ENCODE assay signal across 19 mouse cellular contexts in the genomic region with DNA sequence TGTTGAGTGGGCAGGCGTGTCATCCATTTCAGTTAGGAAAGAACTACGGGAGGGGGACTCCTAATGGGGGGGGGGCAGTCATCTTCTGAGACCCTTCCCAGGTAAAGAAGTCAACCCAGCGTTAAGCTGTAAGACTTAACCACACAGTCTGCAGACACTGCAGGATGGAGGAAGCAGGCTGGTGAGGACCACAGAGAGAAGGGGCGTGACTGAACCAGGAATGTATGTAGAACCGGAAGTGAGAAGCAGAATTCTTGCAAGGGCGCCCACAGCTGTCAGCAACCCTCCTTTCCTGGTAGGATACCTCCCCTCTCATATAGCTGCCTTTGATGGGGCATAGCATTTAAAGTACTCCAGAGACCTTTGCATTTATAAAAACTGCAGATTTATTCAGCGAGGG. TPM values are rescaled to one million over a fixed set of nuclear protein-coding genes. Genes with fewer than 3 reads are reported as not detected.
DNase-seq lines count a peak whose midpoint lies in the region; ATAC-seq and TF ChIP-seq lines count a peak whose summit lies in the region.
"Had no signal": no experiment of that assay in that cellular context is flagged by ENCODE, and none has a peak within 500 bp of the region (broad histone marks: within the 10 kb centered on the region; RNA-seq: fewer than 3 reads in every experiment).

No protein-coding gene starts in this region.

- 72% methylated on average over 7 of the region's 7 CpGs for WGBS in liver, embryonic 15.5 days (ENCODE audit: insufficient replicate concordance)
- WGBS in liver, embryonic 11.5 days: 75% methylated on average over 7 of the region's 7 CpGs
- WGBS in midbrain, postnatal 0 days: 91% methylated on average over 7 of the region's 7 CpGs

- no peak for TF ChIP-seq CTCF in midbrain, postnatal 0 days (IDR thresholded peaks at IDR 0.05)

- no peak for DNase-seq in liver, embryonic 11.5 days (ENCODE audit: low spot score)
- DNase-seq in CD4-positive, CD25-positive, alpha-beta regulatory T cell, adult 2 months (ENCODE audit: low read depth, low spot score): peak; percentile 56
- no peak for DNase-seq in adrenal gland, adult 18-20 months (ENCODE audit: low spot score in 2 of 2)
- no peak for DNase-seq in midbrain, postnatal 0 days (ENCODE audit: low spot score)
- DNase-seq in layer of hippocampus, postnatal 36 days: no peak
- DNase-seq: cerebellum, adult 11-12 months; cerebellum, postnatal 25 days; gastrocnemius, postnatal 36 days; lung, postnatal 4 days; right cerebral cortex, adult 18-20 months had no signal

- no peak overlapping the region for H3K9ac ChIP-seq in liver, embryonic 15.5 days
- H3K9ac ChIP-seq in liver, embryonic 11.5 days (ENCODE audit: low read depth, low read length): no peak overlapping the region
- H3K9ac ChIP-seq in midbrain, postnatal 0 days (replicated peaks; ENCODE audit: low read length, poor library complexity, severe bottlenecking): no peak overlapping the region
- H3K9ac ChIP-seq: midbrain, embryonic 12.5 days; neural tube, embryonic 13.5 days had no signal

- ATAC-seq in liver, embryonic 15.5 days (ENCODE audit: insufficient read depth): no peak
- no peak for ATAC-seq in liver, embryonic 11.5 days (replicated peaks; ENCODE audit: low FRiP score)
- peak; percentile 65 for ATAC-seq in activated CD4-positive, CD25-positive, alpha-beta regulatory T cell, adult 4 months
- ATAC-seq in megakaryocyte progenitor cell, adult 5-6 weeks (replicated peaks; ENCODE audit: poor library complexity): peak; percentile 69
- no peak for ATAC-seq in midbrain, postnatal 0 days (ENCODE audit: low FRiP score)

- H3K27ac ChIP-seq in liver, embryonic 15.5 days (replicated peaks): peak overlapping the region; percentile 79
- H3K27ac ChIP-seq in liver, embryonic 11.5 days (ENCODE audit: low read depth, low read length): no peak overlapping the region
- no peak overlapping the region for H3K27ac ChIP-seq in midbrain, postnatal 0 days (ENCODE audit: low read depth, low read length)
- H3K27ac ChIP-seq: midbrain, embryonic 12.5 days; neural tube, embryonic 13.5 days had no signal

- H3K27me3 ChIP-seq in liver, embryonic 15.5 days: no peaks in the 10 kb centered on the region
- H3K27me3 ChIP-seq in liver, embryonic 11.5 days (replicated peaks; ENCODE audit: control insufficient read depth, insufficient read depth, low read length): no peaks in the 10 kb centered on the region
- no peaks in the 10 kb centered on the region for H3K27me3 ChIP-seq in midbrain, postnatal 0 days (ENCODE audit: insufficient read depth, low read length)
- H3K27me3 ChIP-seq: midbrain, embryonic 12.5 days; neural tube, embryonic 13.5 days had no signal

- H3K4me3 ChIP-seq in liver, embryonic 15.5 days (replicated peaks): no peak overlapping the region
- H3K4me3 ChIP-seq in liver, embryonic 11.5 days (ENCODE audit: low read depth, low read length): no peak overlapping the region
- H3K4me3 ChIP-seq in midbrain, postnatal 0 days (ENCODE audit: low read depth, low read length): no peak overlapping the region
- H3K4me3 ChIP-seq: midbrain, embryonic 12.5 days; neural tube, embryonic 13.5 days had no signal

- H3K4me2 ChIP-seq in liver, embryonic 15.5 days: peak overlapping the region; percentile 62; the same call in 1 of the 2 replicates
- no peak overlapping the region for H3K4me2 ChIP-seq in liver, embryonic 11.5 days
- H3K4me2 ChIP-seq in midbrain, postnatal 0 days (ENCODE audit: low read depth, low read length, poor library complexity, severe bottlenecking): no peak overlapping the region
- H3K4me2 ChIP-seq: midbrain, embryonic 12.5 days; neural tube, embryonic 13.5 days had no signal

- peaks cover 50% of the 10 kb centered on the region for H3K4me1 ChIP-seq in liver, embryonic 15.5 days (replicated peaks)
- H3K4me1 ChIP-seq in liver, embryonic 11.5 days (replicated peaks; ENCODE audit: control insufficient read depth, insufficient read depth, low read length): peaks cover 11% of the 10 kb centered on the region
- H3K4me1 ChIP-seq in midbrain, postnatal 0 days (ENCODE audit: insufficient read depth, low read length): no peaks in the 10 kb centered on the region
- H3K4me1 ChIP-seq: midbrain, embryonic 12.5 days had no signal

- H3K9me3 ChIP-seq in liver, embryonic 15.5 days (replicated peaks): no peaks in the 10 kb centered on the region
- no peaks in the 10 kb centered on the region for H3K9me3 ChIP-seq in liver, embryonic 11.5 days (ENCODE audit: control insufficient read depth, low read length)
- H3K9me3 ChIP-seq in midbrain, postnatal 0 days (ENCODE audit: low read length): no peaks in the 10 kb centered on the region
- H3K9me3 ChIP-seq: midbrain, embryonic 12.5 days; neural tube, embryonic 13.5 days had no signal

- peaks cover 73% of the 10 kb centered on the region for H3K36me3 ChIP-seq in liver, embryonic 15.5 days (replicated peaks)
- peaks cover 29% of the 10 kb centered on the region for H3K36me3 ChIP-seq in liver, embryonic 11.5 days (ENCODE audit: control insufficient read depth, insufficient read depth, low read length)
- H3K36me3 ChIP-seq in midbrain, postnatal 0 days (ENCODE audit: insufficient read depth, low read length): peaks cover 35% of the 10 kb centered on the region

RNA-seq across cellular contexts. Expression of a gene that starts 15.1 kb away (rescaled TPM):
- 41.2 and 42.4 TPM in 2 replicates for polyA plus RNA-seq in liver, embryonic 15.5 days (2015; fragmentation: Nextera tagmentation; extraction: Ambion mirVana)
- polyA plus RNA-seq in liver, embryonic 11.5 days (2014; fragmentation: Nextera tagmentation; extraction: Ambion mirVana): 85.9 and 87.5 TPM in 2 replicates
- polyA plus RNA-seq in activated CD4-positive, CD25-positive, alpha-beta regulatory T cell, adult 4 months (2017; shearing (Covaris generic)): 100 to 1,000 TPM in 1 of 2 experiments, 10 to 100 TPM in 1; 96.0 to 113 TPM
- 46.7 and 49.6 TPM in 2 replicates for total RNA-seq in megakaryocyte progenitor cell, adult 5-6 weeks (2015)
- total RNA-seq in megakaryocyte progenitor cell, adult 5-6 weeks (2017): 71.0 and 73.0 TPM in 2 replicates
- 10 to 100 TPM; 42.9 to 56.4 TPM for total RNA-seq in adrenal gland, adult 18-20 months (2021)
- total RNA-seq in midbrain, postnatal 0 days (2014; rRNA removed): 50.9 and 56.9 TPM in 2 replicates
- 31.4 and 32.3 TPM in 2 replicates for polyA plus RNA-seq in midbrain, postnatal 0 days (2015; fragmentation: Nextera tagmentation; extraction: Ambion mirVana)
- 10 to 100 TPM; 15.2 to 21.2 TPM for total RNA-seq in layer of hippocampus, postnatal 36 days (2021)

RNA-seq across cellular contexts. Expression of a gene that starts 23.3 kb away (rescaled TPM):
- polyA plus RNA-seq in liver, embryonic 15.5 days (2015; fragmentation: Nextera tagmentation; extraction: Ambion mirVana): 0.05 TPM in 1 of 2 replicates, not detected in the other
- polyA plus RNA-seq in liver, embryonic 11.5 days (2014; fragmentation: Nextera tagmentation; extraction: Ambion mirVana): not detected in 2 replicates
- 1 to 10 TPM; 1.1 to 1.2 TPM for polyA plus RNA-seq in activated CD4-positive, CD25-positive, alpha-beta regulatory T cell, adult 4 months (2017; shearing (Covaris generic))
- 0.20 TPM in 1 of 2 replicates, not detected in the other for total RNA-seq in megakaryocyte progenitor cell, adult 5-6 weeks (2015)
- total RNA-seq in megakaryocyte progenitor cell, adult 5-6 weeks (2017): not detected in 2 replicates
- total RNA-seq in adrenal gland, adult 18-20 months (2021): not detected
- 1.8 and 2.2 TPM in 2 replicates for total RNA-seq in midbrain, postnatal 0 days (2014; rRNA removed)
- 1.2 and 1.4 TPM in 2 replicates for polyA plus RNA-seq in midbrain, postnatal 0 days (2015; fragmentation: Nextera tagmentation; extraction: Ambion mirVana)
- under 1 TPM; 0.20 to 0.33 TPM for total RNA-seq in layer of hippocampus, postnatal 36 days (2021)
- total RNA-seq: adrenal gland, postnatal 36 days had no signal
- polyA plus RNA-seq: embryonic facial prominence, embryonic 11.5 days; erythroblast, embryonic 14.5 days; hindbrain, embryonic 11.5 days had no signal

RNA-seq across cellular contexts. Expression of a gene that starts 25.9 kb away (rescaled TPM):
- 3.9 and 5.2 TPM in 2 replicates for polyA plus RNA-seq in liver, embryonic 15.5 days (2015; fragmentation: Nextera tagmentation; extraction: Ambion mirVana)
- 8.2 and 11.1 TPM in 2 replicates for polyA plus RNA-seq in liver, embryonic 11.5 days (2014; fragmentation: Nextera tagmentation; extraction: Ambion mirVana)
- polyA plus RNA-seq in activated CD4-positive, CD25-positive, alpha-beta regulatory T cell, adult 4 months (2017; shearing (Covaris generic)): not detected
- not detected in 2 replicates for total RNA-seq in megakaryocyte progenitor cell, adult 5-6 weeks (2015)
- total RNA-seq in megakaryocyte progenitor cell, adult 5-6 weeks (2017): not detected in 2 replicates
- 1 to 10 TPM; 5.0 to 8.6 TPM for total RNA-seq in adrenal gland, adult 18-20 months (2021)
- total RNA-seq in midbrain, postnatal 0 days (2014; rRNA removed): 160 and 172 TPM in 2 replicates
- 104 and 107 TPM in 2 replicates for polyA plus RNA-seq in midbrain, postnatal 0 days (2015; fragmentation: Nextera tagmentation; extraction: Ambion mirVana)
- total RNA-seq in layer of hippocampus, postnatal 36 days (2021): 10 to 100 TPM; 89.7 to 91.3 TPM

RNA-seq across cellular contexts. Expression of a gene that starts 28.4 kb away (rescaled TPM):
- polyA plus RNA-seq in liver, embryonic 15.5 days (2015; fragmentation: Nextera tagmentation; extraction: Ambion mirVana): 15.3 and 16.0 TPM in 2 replicates
- 31.6 and 33.9 TPM in 2 replicates for polyA plus RNA-seq in liver, embryonic 11.5 days (2014; fragmentation: Nextera tagmentation; extraction: Ambion mirVana)
- 10 to 100 TPM; 16.6 to 16.9 TPM for polyA plus RNA-seq in activated CD4-positive, CD25-positive, alpha-beta regulatory T cell, adult 4 months (2017; shearing (Covaris generic))
- 12.4 and 16.1 TPM in 2 replicates for total RNA-seq in megakaryocyte progenitor cell, adult 5-6 weeks (2015)
- total RNA-seq in megakaryocyte progenitor cell, adult 5-6 weeks (2017): 19.9 and 25.0 TPM in 2 replicates
- 10 to 100 TPM; 40.8 to 56.7 TPM for total RNA-seq in adrenal gland, adult 18-20 months (2021)
- total RNA-seq in midbrain, postnatal 0 days (2014; rRNA removed): 34.8 and 40.1 TPM in 2 replicates
- polyA plus RNA-seq in midbrain, postnatal 0 days (2015; fragmentation: Nextera tagmentation; extraction: Ambion mirVana): 33.4 and 33.9 TPM in 2 replicates
- 10 to 100 TPM; 40.5 to 40.8 TPM for total RNA-seq in layer of hippocampus, postnatal 36 days (2021)

RNA-seq across cellular contexts. Expression of a gene that starts 44.2 kb away (rescaled TPM):
- polyA plus RNA-seq in liver, embryonic 15.5 days (2015; fragmentation: Nextera tagmentation; extraction: Ambion mirVana): 0.50 TPM in 2 replicates
- 1.4 and 1.9 TPM in 2 replicates for polyA plus RNA-seq in liver, embryonic 11.5 days (2014; fragmentation: Nextera tagmentation; extraction: Ambion mirVana)
- under 1 TPM in 1 of 2 experiments, not detected in 1; 0.30 TPM for polyA plus RNA-seq in activated CD4-positive, CD25-positive, alpha-beta regulatory T cell, adult 4 months (2017; shearing (Covaris generic))
- total RNA-seq in megakaryocyte progenitor cell, adult 5-6 weeks (2015): 0.12 TPM in 1 of 2 replicates, not detected in the other
- total RNA-seq in megakaryocyte progenitor cell, adult 5-6 weeks (2017): not detected in 2 replicates
- total RNA-seq in adrenal gland, adult 18-20 months (2021): 10 to 100 TPM in 1 of 2 experiments, 1 to 10 TPM in 1; 7.7 to 17.3 TPM
- total RNA-seq in midbrain, postnatal 0 days (2014; rRNA removed): 3.1 and 4.7 TPM in 2 replicates
- polyA plus RNA-seq in midbrain, postnatal 0 days (2015; fragmentation: Nextera tagmentation; extraction: Ambion mirVana): 6.1 and 6.2 TPM in 2 replicates
- 1 to 10 TPM; 2.4 to 2.5 TPM for total RNA-seq in layer of hippocampus, postnatal 36 days (2021)
- polyA plus RNA-seq: erythroblast, embryonic 14.5 days had no signal

Comparison
In these comparisons a context has a peak if more than half of its experiments do, and no peak if none do; other contexts are left out.
1. ATAC-seq: peak in activated CD4-positive, CD25-positive, alpha-beta regulatory T cell, adult 4 months (single experiment) and megakaryocyte progenitor cell, adult 5-6 weeks (single experiment); none in liver, embryonic 15.5 days (single experiment), liver, embryonic 11.5 days (single experiment) and midbrain, postnatal 0 days (single experiment).
2. RNA of a gene that starts 25.9 kb away (total RNA-seq): 160 to 172 TPM in midbrain, postnatal 0 days and 89.7 to 91.3 TPM in layer of hippocampus, postnatal 36 days; 5.0 to 8.6 TPM in adrenal gland, adult 18-20 months and not detected in megakaryocyte progenitor cell, adult 5-6 weeks; every median in the first group is over 4 times any median in the second.